In genomic region chr1:137800752-137801151, GRCm38 (mm10) we compare ENCODE assay signal across 17 mouse cellular contexts.
"Had no signal": no experiment of that assay in that cellular context is flagged by ENCODE, and none has a peak within 500 bp of the region (broad histone marks: within the 10 kb centered on the region; RNA-seq: fewer than 3 reads in every experiment).

No protein-coding gene starts in this region.

- DNase-seq: liver, postnatal 0 days; lung, adult 2 months; lung, postnatal 14 days; lung, postnatal 36 days; right cerebral cortex, postnatal 14 days; thymus, adult 2 months; thymus, postnatal 25 days; thymus, postnatal 4 days had no signal

- H3K4me3 ChIP-seq: lung, embryonic 15.5 days; midbrain, embryonic 13.5 days; midbrain, embryonic 15.5 days; neural tube, embryonic 12.5 days; stomach, embryonic 15.5 days had no signal

- H3K4me2 ChIP-seq: lung, embryonic 15.5 days; midbrain, embryonic 11.5 days; midbrain, embryonic 13.5 days; midbrain, embryonic 15.5 days; neural tube, embryonic 12.5 days; stomach, embryonic 15.5 days had no signal

- H3K9ac ChIP-seq: liver, postnatal 0 days; lung, embryonic 15.5 days; midbrain, embryonic 13.5 days; midbrain, embryonic 15.5 days; neural tube, embryonic 12.5 days; stomach, embryonic 15.5 days had no signal

- H3K4me1 ChIP-seq: midbrain, embryonic 13.5 days; midbrain, embryonic 15.5 days; neural tube, embryonic 12.5 days; stomach, embryonic 15.5 days had no signal

- H3K9me3 ChIP-seq: lung, embryonic 15.5 days; midbrain, embryonic 13.5 days; midbrain, embryonic 15.5 days; neural tube, embryonic 12.5 days; stomach, embryonic 15.5 days had no signal

- H3K27ac ChIP-seq: lung, embryonic 15.5 days; macrophage; midbrain, embryonic 13.5 days; midbrain, embryonic 15.5 days; neural tube, embryonic 12.5 days; stomach, embryonic 15.5 days; stomach, postnatal 0 days had no signal

- H3K36me3 ChIP-seq: lung, embryonic 15.5 days; midbrain, embryonic 13.5 days; midbrain, embryonic 15.5 days; neural tube, embryonic 12.5 days; stomach, embryonic 15.5 days had no signal

- H3K27me3 ChIP-seq: lung, embryonic 15.5 days; midbrain, embryonic 13.5 days; midbrain, embryonic 15.5 days; neural tube, embryonic 12.5 days; stomach, embryonic 15.5 days had no signal

- ATAC-seq: liver, postnatal 0 days; lung, postnatal 0 days; midbrain, embryonic 13.5 days; midbrain, embryonic 15.5 days had no signal
